Mouse (Mus musculus): ENCODE measurements around the gene Krt7.
A peak's percentile ranks its signal among the peaks of the same experiment; 100 is the strongest.

Gene Krt7

DNA sequence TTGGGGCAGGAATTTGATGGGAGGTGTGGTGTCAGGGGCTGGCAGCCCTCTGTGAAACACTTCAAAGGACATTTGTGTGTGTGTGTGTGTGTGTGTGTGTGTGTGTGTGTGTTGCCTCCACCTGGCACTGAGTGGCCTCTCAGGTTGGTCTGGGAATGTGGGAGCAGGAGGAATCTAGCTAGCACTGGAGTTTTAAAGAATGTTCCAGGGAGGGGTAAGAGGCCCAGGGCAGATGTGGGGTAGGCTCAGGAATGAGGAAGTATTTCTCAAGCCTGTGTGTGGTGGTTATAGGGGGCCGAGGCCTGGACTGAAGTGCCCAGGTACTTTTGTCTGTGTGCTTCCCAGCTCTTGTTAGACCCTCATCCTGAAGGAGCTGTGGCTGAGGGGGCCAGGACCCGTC lies at the start of gene Krt7:
Krt7 (plus strand) TSS at position 269 of the 400 bp plus-strand sequence.
- DNase-seq (ENCODE audit: low read depth) = no peak

DNA sequence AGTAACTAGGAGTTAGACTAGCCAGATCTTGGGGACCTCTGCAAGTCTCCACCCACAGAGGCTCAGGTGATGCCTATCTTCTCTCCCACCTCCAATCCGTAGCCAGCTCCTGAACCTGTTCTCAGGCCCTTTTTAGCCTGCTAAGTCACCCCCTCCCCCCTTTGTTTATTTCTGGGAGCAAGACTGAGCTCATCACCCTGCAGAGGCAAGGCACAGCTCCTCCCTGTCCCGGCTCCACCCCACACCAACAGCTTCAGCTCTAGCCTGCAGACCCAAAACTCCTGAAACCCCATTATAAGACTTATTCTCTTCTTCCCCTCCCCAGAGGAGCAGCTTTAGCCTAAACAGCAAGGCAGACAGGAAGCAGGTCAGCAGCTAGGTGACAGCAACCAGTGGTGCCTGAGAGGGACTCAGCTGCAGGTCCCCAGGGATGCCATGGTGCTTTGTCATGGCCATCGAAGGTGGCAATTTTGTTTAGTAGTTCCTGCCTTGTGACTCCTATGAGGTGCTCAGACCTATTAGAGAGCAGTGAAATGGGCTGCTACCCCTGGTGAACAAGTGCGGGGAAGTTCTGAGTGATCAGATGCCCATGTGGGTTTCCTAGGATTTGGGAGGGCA lies 48.3 kb upstream of the Krt7 start:
- DNase-seq (ENCODE audit: low read depth) = no peak

GRCm38 (mm10) chr15:101363933-101364332 lies 46.9 kb upstream of the Krt7 start:
- DNase-seq (ENCODE audit: low read depth) = no peak

GRCm38 (mm10) chr15:101364425-101364824 lies 46.4 kb upstream of the Krt7 start:
- no peak for DNase-seq (ENCODE audit: low read depth)

GRCm38 (mm10) chr15:101364891-101365671 lies 45.8 kb upstream of the Krt7 start:
- no peak for DNase-seq (ENCODE audit: low read depth)

GRCm38 (mm10) chr15:101365721-101366120 lies 45.1 kb upstream of the Krt7 start:
- no peak for DNase-seq (ENCODE audit: low read depth)

- no peak for DNase-seq (ENCODE audit: low read depth)
Measured at GRCm38 (mm10) chr15:101366482-101366881, 44.4 kb upstream of the Krt7 start.

- DNase-seq (ENCODE audit: low read depth) = no peak
Measured at GRCm38 (mm10) chr15:101366926-101367325, 43.9 kb upstream of the Krt7 start.

- DNase-seq (ENCODE audit: low read depth) = no peak
Measured at GRCm38 (mm10) chr15:101367497-101367896, 43.3 kb upstream of the Krt7 start.

DNA sequence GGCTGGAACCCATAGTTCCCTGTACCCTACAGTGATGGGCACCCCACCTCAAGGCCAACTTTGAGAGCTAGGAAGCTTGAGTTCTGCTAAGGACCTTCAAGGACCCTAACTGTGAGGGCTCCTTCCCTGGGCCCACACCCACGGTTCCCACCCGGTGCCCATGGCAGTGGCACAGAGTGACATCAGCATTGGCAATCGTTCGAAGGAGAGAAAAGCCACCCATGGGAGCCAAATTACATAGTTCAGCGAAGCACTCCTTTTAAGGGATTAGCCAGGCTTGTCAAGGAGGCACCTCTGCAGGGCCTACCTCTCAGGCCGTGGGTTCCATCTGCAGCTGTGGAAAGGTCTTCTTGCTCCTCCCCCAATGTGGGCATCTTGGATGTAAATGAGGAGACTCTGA lies 42.8 kb upstream of the Krt7 start:
- DNase-seq (ENCODE audit: low read depth) = no peak

DNA sequence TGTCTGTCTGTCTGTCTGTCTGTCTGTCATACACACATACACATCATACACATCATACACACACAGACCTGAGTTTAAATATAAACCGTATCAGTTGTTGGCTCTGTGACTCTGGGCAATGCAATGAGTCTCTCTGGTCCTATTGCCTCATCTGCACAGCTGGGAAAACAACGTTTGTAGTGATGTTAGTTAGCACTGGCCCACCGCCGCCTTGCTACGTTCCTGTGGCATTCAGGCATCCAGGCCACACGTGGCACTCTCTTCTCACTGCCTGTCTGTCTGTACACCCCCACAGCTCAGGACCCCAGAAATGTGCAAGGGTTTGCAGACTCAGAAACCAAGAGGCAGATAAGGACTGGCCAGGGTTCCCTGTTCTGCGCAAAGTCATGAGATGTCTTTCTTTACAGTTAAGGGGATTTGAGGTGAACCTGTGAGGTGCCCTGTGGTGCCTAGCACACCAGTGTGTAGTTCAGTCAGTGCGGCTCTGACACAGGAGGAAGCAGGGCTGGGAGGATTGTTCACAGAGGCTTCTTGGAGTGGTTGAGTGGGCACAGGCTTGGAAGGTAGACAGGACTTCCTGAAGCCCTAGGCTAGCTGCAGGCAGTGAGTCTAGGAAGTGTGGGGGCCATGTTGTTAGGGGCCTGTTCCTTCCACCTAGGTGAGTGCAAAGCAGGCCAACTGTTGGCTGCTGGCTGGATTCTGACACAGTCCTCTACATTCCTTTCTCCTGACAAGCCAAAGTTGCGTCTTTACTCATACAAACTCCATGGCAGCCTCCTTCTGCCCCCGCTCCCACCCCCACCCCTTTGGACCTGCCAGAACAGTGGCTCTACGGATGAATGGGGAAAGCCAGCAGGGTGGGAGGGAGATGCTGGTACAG lies 42.1 kb upstream of the Krt7 start:
- no peak for DNase-seq (ENCODE audit: low read depth)

GRCm38 (mm10) chr15:101369382-101370100 lies 41.3 kb upstream of the Krt7 start:
- DNase-seq (ENCODE audit: low read depth) = no peak

DNA sequence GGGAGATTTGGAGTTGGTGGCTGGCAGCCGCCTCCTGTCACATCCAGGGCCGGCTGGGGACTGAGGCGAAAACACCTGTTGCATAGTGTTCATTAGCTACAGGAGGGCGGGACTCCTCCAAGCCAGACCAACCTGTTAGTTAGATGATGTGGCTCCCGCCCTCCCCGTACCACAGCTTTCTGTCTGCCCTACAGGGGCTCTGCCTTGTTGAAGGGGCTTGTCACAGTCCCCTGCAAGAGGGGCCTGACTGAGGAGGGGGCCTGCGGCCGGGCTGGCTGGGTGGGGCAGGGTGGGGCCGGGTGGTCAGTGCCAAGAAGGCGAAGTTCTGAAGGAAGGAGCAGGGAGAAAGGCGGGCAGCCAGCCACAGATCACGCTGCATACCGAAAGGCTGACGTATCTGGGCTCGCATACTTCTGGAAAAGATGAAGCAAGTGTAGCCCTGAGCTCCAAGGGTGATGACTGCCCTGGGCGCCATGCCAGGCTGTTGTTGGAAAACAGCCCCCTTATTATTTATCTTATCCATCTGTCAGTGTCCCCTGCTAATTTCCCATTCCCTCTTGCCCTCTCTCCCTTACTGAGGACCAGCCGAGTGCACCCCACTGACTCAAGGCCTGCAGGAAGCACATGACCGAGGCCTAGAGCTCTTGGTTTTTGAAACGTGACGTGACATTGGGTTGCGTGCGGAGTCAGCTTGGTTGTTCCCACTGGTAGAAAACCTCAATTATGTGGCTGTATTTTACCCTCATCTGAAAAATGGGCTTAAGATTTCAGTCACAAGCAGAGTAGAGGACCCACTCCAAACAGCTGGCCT lies 40.5 kb upstream of the Krt7 start, which contains the start of gene Krt80:
Krt80 (minus strand) TSS at position 62 of the 811 bp plus-strand sequence.
- DNase-seq (ENCODE audit: low read depth) = no peak

- DNase-seq (ENCODE audit: low read depth) = no peak
Measured at GRCm38 (mm10) chr15:101371141-101371985, 39.5 kb upstream of the Krt7 start.

- no peak for DNase-seq (ENCODE audit: low read depth)
Measured at GRCm38 (mm10) chr15:101372131-101372977, 38.5 kb upstream of the Krt7 start.

- DNase-seq (ENCODE audit: low read depth) = no peak
Measured at GRCm38 (mm10) chr15:101373286-101373898, 37.5 kb upstream of the Krt7 start.

GRCm38 (mm10) chr15:101374879-101375278 lies 36.0 kb upstream of the Krt7 start:
- DNase-seq (ENCODE audit: low read depth) = peak; percentile 32

GRCm38 (mm10) chr15:101375956-101376775 lies 34.7 kb upstream of the Krt7 start:
- DNase-seq (ENCODE audit: low read depth) = no peak
